Mouse (Mus musculus) E14TG2a.4 (cell line): ENCODE measurements around the gene Gm49394.

ENCODE experiments used
- H3K27me3 ChIP-seq: 2 replicates; pipeline ENCODE4 v1.6.1; 2014; ENCODE audit warnings: low read length, control low read depth; ENCODE audit not compliant: insufficient read depth
- H3K36me3 ChIP-seq: 2 replicates; pipeline ENCODE4 v1.6.1; 2014; ENCODE audit warnings: low read length, control low read depth; ENCODE audit not compliant: insufficient read depth
- H3K4me1 ChIP-seq: replicated peaks from 2 replicates; pipeline ENCODE4 v1.6.1; 2014; ENCODE audit warnings: low read depth, low read length, control low read depth
- H3K4me3 ChIP-seq: replicated peaks from 2 replicates; pipeline ENCODE4 v1.5.1; 2014; ENCODE audit warnings: mild to moderate bottlenecking, low read length
- H3K9me3 ChIP-seq: 2 replicates; pipeline ENCODE4 v1.6.1; 2014; ENCODE audit warnings: low read length, control low read depth
- CTCF ChIP-seq: conservative IDR thresholded peaks from 2 replicates; pipeline ENCODE4 v1.5.1; 2014; ENCODE audit warnings: low read length
- NANOG ChIP-seq: IDR thresholded peaks from 2 replicates; pipeline ENCODE4 v1.6.1; 2014; ENCODE audit warnings: borderline replicate concordance, low read length, mixed read lengths
- POU5F1 ChIP-seq: IDR thresholded peaks from 2 replicates; pipeline ENCODE4 v1.6.1; 2014; ENCODE audit warnings: low read length, borderline replicate concordance

Gm49394 gene

DNA sequence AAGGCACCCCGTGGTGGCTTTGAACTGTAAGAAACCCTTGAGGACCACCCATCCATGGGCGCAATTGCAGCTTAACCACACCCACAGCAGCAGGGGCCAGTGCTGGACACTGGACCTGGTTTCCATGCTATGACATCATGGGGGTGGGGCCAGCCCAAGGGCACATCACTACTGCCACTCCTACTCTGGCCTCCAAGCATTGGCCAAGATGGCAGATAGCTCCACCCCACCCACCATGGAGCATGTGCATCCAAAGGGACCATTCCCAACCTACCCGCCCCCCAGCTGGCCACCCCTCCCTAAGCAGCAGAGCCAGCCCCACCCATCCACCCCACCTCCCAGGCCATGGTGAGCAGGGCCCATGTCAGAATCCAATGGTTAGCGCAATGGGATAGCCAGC lies 13.7 kb downstream of the Gm49394 start:
- no peak for TF ChIP-seq POU5F1
- TF ChIP-seq CTCF = no peak
- TF ChIP-seq NANOG = no peak
- peaks cover 91% of the 10 kb centered on the region for H3K27me3 ChIP-seq
- H3K4me1 ChIP-seq = peaks cover 64% of the 10 kb centered on the region
- H3K9me3 ChIP-seq = no peaks in the 10 kb centered on the region
- no peak overlapping the region for H3K4me3 ChIP-seq
- H3K36me3 ChIP-seq = no peaks in the 10 kb centered on the region

DNA sequence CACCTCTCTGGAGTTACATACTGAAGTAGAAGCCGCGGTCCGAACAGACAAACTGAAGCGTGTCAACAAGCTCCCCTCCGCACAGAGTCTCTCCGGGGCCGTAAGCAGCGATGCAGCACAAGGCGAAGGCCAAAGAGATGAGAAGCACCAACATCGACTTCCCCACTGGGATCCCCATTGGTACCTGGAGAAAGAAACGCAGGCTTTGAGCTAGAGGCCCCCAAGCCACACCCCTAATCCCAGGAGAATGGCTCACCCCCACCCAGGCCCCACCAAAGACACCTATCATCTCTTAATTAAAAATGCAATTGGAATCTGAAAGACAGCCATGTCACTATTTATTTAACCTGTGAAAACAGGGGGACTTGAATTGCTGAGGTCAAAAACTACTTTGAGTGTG lies 14.1 kb downstream of the Gm49394 start:
- Histone ChIP-seq H3K4me1 (peaks cover 60% of the 10 kb centered on the region), H3K27me3 (peaks cover 91% of the 10 kb centered on the region), H3K36me3 (no peaks in the 10 kb centered on the region), H3K4me3 (no peak overlapping the region), H3K9me3 (no peaks in the 10 kb centered on the region)
- TF ChIP-seq NANOG (peak; percentile 70), CTCF (no peak)

DNA sequence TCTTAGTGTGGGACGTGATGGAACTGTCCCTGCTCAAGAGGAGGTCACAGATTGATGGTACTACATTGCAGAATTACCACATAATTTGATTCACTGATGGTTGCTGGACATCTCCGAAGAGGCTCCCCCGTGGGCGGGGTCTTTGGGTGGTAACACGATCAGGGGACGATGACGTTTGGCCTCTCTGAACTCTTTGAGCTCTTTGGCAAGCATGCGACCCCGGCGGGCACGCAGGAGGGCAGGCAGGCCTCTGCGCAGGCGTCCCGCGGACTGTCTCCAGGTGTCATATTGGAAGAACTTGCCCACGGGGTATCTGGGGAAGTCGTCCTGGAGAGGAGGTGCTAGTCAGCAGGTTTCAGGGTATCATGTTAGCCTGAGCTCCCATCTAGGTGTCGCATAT lies 16.0 kb downstream of the Gm49394 start:
- H3K4me1 ChIP-seq = peaks cover 47% of the 10 kb centered on the region
- H3K4me3 ChIP-seq = 0 out of 2 replicates have a peak overlapping the region, but pooled peaks have one; percentile 10
- H3K27me3 ChIP-seq = peaks cover 96% of the 10 kb centered on the region
- TF ChIP-seq CTCF (no peak), NANOG (no peak), POU5F1 (no peak)
- H3K9me3 ChIP-seq = no peaks in the 10 kb centered on the region
- H3K36me3 ChIP-seq = no peaks in the 10 kb centered on the region

DNA sequence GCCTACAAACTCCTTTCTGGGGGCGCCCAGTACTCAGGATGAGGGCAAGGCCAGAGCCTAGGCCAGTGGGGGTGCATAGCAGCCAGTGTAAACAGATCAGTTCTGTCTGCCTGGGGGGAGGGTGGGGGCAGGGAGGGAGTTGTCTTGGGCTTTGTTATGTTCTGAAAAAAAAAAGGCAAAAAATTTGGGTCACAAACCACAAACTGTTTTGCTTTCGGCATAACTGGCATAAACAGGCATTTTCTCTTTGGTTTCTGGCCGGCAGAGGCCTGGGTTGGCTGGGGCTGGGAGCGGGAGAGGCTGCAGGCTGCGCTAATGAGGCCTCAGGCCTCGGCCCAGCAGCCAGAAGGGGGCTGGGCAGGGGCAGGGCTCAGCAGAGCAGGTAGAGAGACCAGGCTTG lies 23.1 kb downstream of the Gm49394 start:
- peaks cover 5% of the 10 kb centered on the region; the same call in 1 of the 2 replicates for H3K4me1 ChIP-seq
- TF ChIP-seq NANOG (no peak), CTCF (no peak), POU5F1 (no peak)
- H3K4me3 ChIP-seq = no peak overlapping the region
- H3K9me3 ChIP-seq = 0 out of 2 replicates have a peak, but pooled peaks cover 4% of the 10 kb centered on the region
- H3K27me3 ChIP-seq = peaks cover 70% of the 10 kb centered on the region
- H3K36me3 ChIP-seq = no peaks in the 10 kb centered on the region

DNA sequence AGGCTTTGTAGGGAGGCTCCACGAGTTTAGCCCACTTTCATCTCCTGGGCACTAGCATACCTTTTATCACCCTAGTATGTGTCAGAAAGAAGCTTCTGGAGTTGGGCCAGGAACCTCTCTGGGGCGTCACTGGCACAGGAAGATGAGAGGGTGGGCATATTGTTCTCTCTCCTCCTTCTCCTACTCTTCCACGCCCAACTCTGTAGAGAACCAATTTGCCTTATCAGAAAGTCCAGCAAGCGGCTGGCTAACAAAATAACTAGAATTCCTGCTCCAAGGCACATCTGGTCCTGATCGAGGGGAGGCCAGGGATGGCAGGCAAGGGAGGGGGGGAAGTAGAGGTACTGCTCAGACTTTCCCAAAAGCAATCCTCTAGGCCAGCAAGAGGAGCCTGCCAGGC lies 24.7 kb downstream of the Gm49394 start:
- H3K4me3 ChIP-seq = no peak overlapping the region
- peaks cover 58% of the 10 kb centered on the region for H3K27me3 ChIP-seq
- 0 out of 2 replicates have a peak, but pooled peaks cover 4% of the 10 kb centered on the region for H3K9me3 ChIP-seq
- H3K4me1 ChIP-seq = peaks cover 5% of the 10 kb centered on the region; the same call in 1 of the 2 replicates
- no peaks in the 10 kb centered on the region for H3K36me3 ChIP-seq
- TF ChIP-seq CTCF = no peak
- no peak for TF ChIP-seq POU5F1
- TF ChIP-seq NANOG = no peak

DNA sequence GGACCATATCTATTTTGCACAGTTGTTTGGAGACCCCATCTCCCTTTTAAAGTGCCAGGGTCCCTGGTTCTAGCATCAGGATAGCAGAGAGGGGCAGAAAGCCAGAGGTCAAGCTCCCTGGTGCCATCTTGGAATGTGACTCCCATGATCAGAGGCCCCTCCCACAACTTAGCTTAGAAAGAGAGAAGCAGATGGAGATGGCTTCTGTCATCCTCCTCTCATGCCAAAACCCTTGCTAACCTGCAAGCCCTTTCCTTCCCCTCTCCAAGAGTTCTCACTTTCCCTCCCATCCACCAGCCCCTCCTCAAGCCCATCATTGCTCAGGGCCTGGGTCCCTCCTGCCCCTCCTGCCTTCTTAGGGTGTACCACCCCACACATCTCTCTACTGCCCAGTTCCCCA lies 33.6 kb downstream of the Gm49394 start:
- no peaks in the 10 kb centered on the region for H3K4me1 ChIP-seq
- peaks cover 63% of the 10 kb centered on the region for H3K27me3 ChIP-seq
- no peaks in the 10 kb centered on the region for H3K36me3 ChIP-seq
- TF ChIP-seq POU5F1 (no peak), CTCF (no peak), NANOG (no peak)
- no peak overlapping the region for H3K4me3 ChIP-seq
- H3K9me3 ChIP-seq = 0 out of 2 replicates have a peak, but pooled peaks cover 3% of the 10 kb centered on the region

DNA sequence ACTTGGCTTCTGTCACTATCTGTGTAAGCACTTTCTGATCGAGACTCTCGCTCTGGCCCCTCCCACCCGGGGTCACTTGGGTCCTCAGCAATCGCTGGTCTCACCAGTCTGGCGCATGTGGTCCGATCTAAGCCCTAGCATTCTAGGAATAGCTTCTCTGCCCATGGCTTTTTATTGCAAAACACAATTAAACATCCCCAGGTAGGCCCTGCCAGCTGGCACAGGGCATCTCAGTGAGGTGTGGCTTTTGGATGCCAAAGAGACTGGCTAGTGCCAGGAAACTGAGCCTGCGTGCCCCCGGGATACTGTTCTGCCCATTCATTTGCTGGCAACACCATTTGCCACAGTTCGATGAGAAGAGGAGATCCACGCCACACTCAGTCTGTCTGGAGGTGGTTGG lies 39.1 kb downstream of the Gm49394 start:
- Histone ChIP-seq H3K36me3 (no peaks in the 10 kb centered on the region), H3K4me3 (no peak overlapping the region)
- TF ChIP-seq POU5F1 (no peak), NANOG (no peak), CTCF (no peak)

DNA sequence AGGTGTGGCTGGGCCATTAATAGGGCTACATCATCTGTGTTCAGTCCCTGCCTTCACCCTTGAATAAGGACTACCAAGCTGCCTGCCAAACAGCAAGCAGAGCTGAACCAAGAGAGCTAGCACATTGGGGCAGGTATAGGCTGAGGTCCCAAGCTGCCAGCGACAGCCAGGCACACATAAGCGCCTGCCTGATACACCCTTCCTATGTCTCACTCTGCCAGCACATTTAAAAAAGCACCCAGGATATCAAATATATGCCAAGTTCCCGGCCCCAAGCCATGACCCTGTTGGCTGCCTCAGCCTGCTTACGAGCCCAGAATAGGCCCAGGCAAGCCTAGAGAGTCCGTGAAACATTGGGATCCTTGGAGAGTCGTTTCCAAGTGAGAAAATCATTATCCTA lies 39.9 kb downstream of the Gm49394 start:
- TF ChIP-seq CTCF (no peak), NANOG (no peak), POU5F1 (no peak)
- Histone ChIP-seq H3K36me3 (no peaks in the 10 kb centered on the region), H3K27me3 (peaks cover 66% of the 10 kb centered on the region), H3K4me1 (no peaks in the 10 kb centered on the region), H3K9me3 (no peaks in the 10 kb centered on the region), H3K4me3 (no peak overlapping the region)

More for the DNA sequence above, 39.1 kb downstream of the Gm49394 start:
- H3K4me1 ChIP-seq = no peaks in the 10 kb centered on the region
- no peaks in the 10 kb centered on the region for H3K9me3 ChIP-seq
- peaks cover 65% of the 10 kb centered on the region for H3K27me3 ChIP-seq

DNA sequence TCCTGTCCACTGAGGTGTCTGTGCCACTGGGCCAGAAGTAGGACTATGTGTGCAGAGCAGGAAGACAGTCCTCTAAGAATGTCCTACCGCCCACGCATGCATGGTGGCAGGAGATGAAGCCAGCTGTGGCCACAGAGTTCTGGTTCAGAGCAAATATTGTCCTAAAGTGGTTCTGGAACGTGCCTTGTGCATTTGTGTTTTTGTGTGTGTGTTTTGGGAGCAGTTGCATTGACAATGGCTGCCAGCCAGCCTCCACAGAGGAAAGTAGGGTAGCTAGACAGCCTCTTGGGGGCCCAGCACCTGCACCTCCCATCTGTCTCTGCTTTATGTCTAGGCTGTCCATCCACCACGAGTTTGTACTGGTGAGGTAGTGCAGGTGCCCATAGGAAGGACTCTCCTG lies 47.6 kb downstream of the Gm49394 start:
- no peaks in the 10 kb centered on the region for H3K4me1 ChIP-seq
- H3K36me3 ChIP-seq = no peaks in the 10 kb centered on the region
- H3K4me3 ChIP-seq = no peak overlapping the region
- TF ChIP-seq CTCF (no peak), POU5F1 (no peak), NANOG (no peak)
- peaks cover 49% of the 10 kb centered on the region for H3K27me3 ChIP-seq
- no peaks in the 10 kb centered on the region for H3K9me3 ChIP-seq
